Mouse (Mus musculus): ENCODE results near the gene Elmod2.

Elmod2 gene

GRCm38 (mm10) chr8:83272464-83272863 is 59.8 kb downstream of the Elmod2 start:
- no peak for DNase-seq

GRCm38 (mm10) chr8:83271172-83271571 is 61.1 kb downstream of the Elmod2 start:
- no peak for DNase-seq
